Mouse (Mus musculus): ENCODE measurements at regions not wholly inside any gene's neighbourhood (a gene's known extent, or its start where the extent isn't known, plus 50 kb on each side); places are given as distances from the start of the nearest gene placed in this dataset.

DNA sequence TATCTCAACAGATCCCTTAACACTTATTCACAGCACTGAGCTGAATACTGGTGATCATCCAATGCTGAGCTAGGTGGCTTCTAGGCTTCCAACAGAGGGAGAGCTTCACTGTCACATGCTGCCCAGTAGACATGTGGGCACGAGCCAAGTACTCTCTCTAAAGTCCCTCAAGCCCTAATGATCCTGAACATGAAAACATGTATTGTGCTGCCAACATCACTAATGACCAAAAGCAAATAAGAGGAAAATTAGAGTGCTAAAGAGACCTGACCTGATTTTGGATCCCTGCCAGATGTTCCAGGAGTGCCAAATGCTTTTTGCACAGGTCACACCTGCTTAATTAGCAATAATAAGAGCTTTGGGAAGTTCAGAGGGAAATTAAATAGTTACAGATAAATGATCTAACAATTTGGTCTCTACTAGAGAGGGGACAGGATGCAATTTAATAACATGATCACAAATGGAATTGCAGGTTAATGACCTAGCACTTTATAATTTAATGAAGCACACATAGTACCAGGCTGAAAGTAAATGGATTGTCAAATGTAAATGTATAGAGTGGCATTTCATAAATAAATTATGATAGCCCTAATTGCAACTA lies 215.6 kb upstream of the Ins1 start:
- Histone ChIP-seq H3K4me2 (no peak overlapping the region), H3K4me3 (no peak overlapping the region), H3K4me1 (peaks cover 3% of the 10 kb centered on the region; the same call in 1 of the 2 replicates), H3K27ac (no peak overlapping the region), H3K36me3 (ENCODE audit: poor library complexity, severe bottlenecking) (no peaks in the 10 kb centered on the region), H3K9ac (no peak overlapping the region), H3K9me3 (replicated peaks) (0 out of 2 replicates have a peak, but pooled peaks cover 4% of the 10 kb centered on the region), H3K27me3 (peaks cover 6% of the 10 kb centered on the region; the same call in 1 of the 2 replicates)
- WGBS, result 7% methylated on average over 1 of the region's 1 CpGs
- ATAC-seq, result peak; percentile 92

DNA sequence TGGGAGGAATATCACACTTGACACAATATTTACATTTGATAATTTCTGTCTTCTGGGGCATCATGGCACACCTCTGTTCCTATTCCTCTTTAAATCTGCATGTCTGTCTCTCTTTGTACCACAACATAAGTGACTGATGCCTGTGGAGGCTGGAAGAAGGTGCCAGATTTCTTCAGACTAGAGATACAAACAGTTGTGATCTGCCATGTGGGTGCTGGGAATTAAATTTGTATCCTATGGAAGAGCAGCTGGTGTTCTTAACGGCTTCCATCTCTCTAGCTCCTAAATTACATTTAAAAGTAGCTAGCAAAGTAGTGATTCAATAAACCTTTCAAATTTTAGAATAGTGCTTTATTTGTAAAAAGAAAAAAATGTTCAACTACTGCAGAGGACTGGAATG lies 195.3 kb upstream of the Ins1 start:
- Histone ChIP-seq H3K27ac (no peak overlapping the region), H3K9me3 (replicated peaks) (no peaks in the 10 kb centered on the region), H3K27me3 (no peaks in the 10 kb centered on the region), H3K36me3 (ENCODE audit: poor library complexity, severe bottlenecking) (no peaks in the 10 kb centered on the region), H3K4me2 (no peak overlapping the region), H3K4me1 (0 out of 2 replicates have a peak, but pooled peaks cover 4% of the 10 kb centered on the region), H3K9ac (no peak overlapping the region), H3K4me3 (no peak overlapping the region)
- no peak for ATAC-seq
- WGBS, result 80% methylated on average over 1 of the region's 1 CpGs

DNA sequence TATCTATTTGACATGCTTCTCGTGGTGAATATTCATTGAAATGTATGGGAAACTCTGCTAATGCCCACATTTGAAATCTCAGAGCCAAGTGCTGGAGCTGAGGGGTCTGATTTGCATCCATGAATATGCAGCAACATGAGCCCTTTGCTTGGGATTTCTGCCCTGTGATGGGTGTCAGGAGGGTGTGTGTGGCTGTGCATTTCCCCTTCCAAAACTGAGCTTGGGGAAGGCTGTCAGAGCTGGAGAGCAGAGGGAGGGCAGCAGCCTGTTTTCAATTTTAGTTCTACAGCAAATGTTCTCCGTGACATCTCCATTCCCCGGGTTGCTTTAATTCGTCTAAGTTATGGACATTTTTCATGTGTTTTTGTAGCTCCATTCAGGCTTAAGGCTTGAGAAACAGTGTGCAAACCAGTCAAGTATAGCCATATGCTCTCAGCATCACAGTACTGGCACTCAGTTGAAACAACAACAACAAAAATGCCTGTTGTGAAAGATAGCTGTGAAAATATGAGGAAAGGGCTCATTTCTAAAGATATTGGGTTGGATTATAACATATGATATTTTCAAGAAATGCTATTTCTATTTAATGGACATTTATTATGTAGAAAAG lies 194.1 kb upstream of the Ins1 start:
- Histone ChIP-seq H3K4me1 (0 out of 2 replicates have a peak, but pooled peaks cover 4% of the 10 kb centered on the region), H3K27me3 (no peaks in the 10 kb centered on the region), H3K9ac (no peak overlapping the region), H3K27ac (no peak overlapping the region), H3K4me2 (no peak overlapping the region), H3K36me3 (ENCODE audit: poor library complexity, severe bottlenecking) (no peaks in the 10 kb centered on the region), H3K9me3 (replicated peaks) (no peaks in the 10 kb centered on the region), H3K4me3 (no peak overlapping the region)
- ATAC-seq, result peak; percentile 57; the same call in 1 of the 2 replicates
- 69% methylated on average over 4 of the region's 4 CpGs for WGBS

DNA sequence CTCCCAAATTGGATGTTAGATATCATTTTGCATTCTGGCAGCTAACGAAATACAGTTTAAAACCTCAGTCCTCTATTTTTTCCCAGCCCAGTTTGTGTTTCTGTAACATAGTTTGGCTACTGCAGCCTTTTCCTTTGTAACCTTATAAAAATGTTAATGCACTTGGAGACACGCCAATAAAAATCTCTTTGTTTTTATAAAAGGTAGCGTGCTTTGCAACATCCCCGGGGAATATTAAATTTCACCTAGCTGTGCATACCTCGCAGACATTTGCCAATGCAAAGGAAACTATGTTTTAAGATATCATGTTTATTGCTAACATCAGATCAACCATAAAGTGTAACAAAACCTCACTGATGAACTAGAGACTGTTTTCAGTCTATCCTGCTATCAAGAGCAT lies 192.9 kb upstream of the Ins1 start:
- no peak for ATAC-seq
- H3K9me3 ChIP-seq (replicated peaks), result no peaks in the 10 kb centered on the region
- no peak overlapping the region for H3K27ac ChIP-seq
- H3K4me2 ChIP-seq, result no peak overlapping the region
- H3K9ac ChIP-seq, result no peak overlapping the region
- no peaks in the 10 kb centered on the region for H3K27me3 ChIP-seq
- H3K36me3 ChIP-seq (ENCODE audit: poor library complexity, severe bottlenecking), result no peaks in the 10 kb centered on the region
- no peak overlapping the region for H3K4me3 ChIP-seq
- H3K4me1 ChIP-seq, result 0 out of 2 replicates have a peak, but pooled peaks cover 4% of the 10 kb centered on the region
- WGBS, result 76% methylated on average over 5 of the region's 5 CpGs

GRCm38 (mm10) chr19:52079020-52079419 lies 185.1 kb upstream of the Ins1 start:
- ATAC-seq, result no peak
- no peaks in the 10 kb centered on the region for H3K9me3 ChIP-seq (replicated peaks)
- no peaks in the 10 kb centered on the region for H3K4me1 ChIP-seq
- H3K36me3 ChIP-seq (ENCODE audit: poor library complexity, severe bottlenecking), result no peaks in the 10 kb centered on the region
- H3K27me3 ChIP-seq, result no peaks in the 10 kb centered on the region
- H3K9ac ChIP-seq, result no peak overlapping the region
- H3K27ac ChIP-seq, result no peak overlapping the region
- no peak overlapping the region for H3K4me2 ChIP-seq
- 29% methylated on average over 3 of the region's 3 CpGs for WGBS
- H3K4me3 ChIP-seq, result no peak overlapping the region

DNA sequence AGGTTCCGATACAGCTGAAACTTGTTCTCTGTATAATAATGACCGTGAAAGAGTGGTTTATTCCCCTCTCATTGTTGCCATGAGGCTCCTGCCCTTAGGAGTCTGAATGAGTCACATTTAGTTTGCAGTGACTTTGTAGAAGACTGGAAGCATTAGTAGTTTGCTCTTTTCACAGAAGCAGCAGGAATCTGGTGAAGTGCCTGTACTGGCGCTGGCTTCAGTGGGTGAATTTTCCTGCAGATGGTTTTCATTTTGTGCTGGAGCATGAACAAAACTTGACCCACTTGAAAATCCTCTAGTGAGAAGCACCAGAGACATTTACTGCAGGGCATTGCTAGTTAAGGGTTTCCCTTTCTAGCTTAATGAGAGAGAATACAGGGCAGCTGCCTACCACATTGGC lies 151.7 kb upstream of the Ins1 start:
- ATAC-seq, result no peak
- Histone ChIP-seq H3K27ac (no peak overlapping the region), H3K4me2 (no peak overlapping the region), H3K27me3 (no peaks in the 10 kb centered on the region), H3K36me3 (ENCODE audit: poor library complexity, severe bottlenecking) (no peaks in the 10 kb centered on the region), H3K9ac (no peak overlapping the region), H3K4me1 (no peaks in the 10 kb centered on the region), H3K9me3 (replicated peaks) (peaks cover 3% of the 10 kb centered on the region; the same call in 1 of the 2 replicates), H3K4me3 (no peak overlapping the region)
- 59% methylated on average over 3 of the region's 3 CpGs for WGBS

Measured in forebrain, embryonic 13.5 days (tissue).